Mouse (Mus musculus) lung, postnatal 14 days (tissue): Measurements from ENCODE around the gene Mlana.

Experiments
- DNase-seq: peaks from one replicate; pipeline ENCODE4 v3.0.0; 2021

Gene Mlana

DNA sequence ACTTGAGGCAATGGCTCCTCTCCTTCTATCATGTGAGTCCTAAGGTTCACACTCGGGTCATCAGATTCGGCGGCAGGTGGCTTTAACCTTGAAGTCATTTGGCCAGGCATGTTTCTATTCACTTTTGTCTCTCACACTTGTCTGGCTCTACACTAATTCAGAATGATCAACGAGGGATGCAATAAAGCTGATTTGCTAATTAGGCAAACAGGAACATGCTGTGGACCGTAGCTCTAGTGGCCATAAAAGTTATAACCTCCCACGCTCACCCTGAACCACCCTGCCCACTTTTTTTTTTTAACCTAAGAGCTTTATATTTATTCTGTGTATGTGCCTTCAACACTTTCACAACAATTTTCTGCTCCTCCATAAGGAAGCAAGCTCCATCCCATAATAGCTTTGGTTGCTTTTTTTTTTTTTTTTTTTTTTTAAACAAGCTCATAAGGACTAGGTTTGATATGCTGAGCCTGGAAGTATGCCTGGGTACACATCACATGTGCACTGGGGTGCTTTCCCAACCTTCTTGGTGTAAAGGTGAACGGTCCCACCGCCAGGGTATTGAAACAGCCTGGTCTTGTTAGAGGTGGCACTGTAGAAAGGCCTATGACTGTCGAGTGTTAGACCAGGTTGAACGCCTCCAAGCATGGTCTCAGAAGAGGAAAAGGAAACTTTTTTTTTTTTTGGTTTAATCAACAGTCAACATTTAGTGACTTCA, 21.0 kb upstream of the Mlana start:
- DNase-seq: no peak

DNA sequence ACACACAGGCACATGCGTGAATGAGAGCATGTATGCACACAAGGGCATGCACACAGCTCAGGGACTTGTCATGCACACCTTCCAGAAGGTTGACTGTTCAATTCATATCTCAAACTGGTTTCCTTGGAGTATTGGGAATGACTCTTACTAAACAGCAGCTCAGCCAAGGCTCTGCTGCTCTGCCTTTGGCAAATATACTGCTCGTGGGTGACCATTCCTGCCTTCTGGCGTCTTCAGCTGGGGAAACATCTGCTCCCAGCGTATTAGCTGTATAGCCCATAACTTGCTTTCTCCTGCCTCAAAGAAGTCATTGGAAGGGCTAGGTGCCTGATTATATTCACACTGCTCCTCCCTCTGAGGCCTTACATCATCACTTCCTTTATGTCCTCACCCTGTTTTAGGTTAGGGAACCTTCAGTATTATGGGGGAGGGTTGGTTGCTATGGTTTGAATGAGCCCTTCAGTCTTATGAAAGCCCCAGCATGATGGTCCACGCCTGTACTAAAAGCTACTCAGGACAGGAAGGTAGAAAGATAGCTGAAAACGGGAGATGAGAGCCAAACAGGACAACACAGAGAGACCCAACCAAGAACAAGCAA, 19.3 kb upstream of the Mlana start:
- DNase-seq: no peak

DNA sequence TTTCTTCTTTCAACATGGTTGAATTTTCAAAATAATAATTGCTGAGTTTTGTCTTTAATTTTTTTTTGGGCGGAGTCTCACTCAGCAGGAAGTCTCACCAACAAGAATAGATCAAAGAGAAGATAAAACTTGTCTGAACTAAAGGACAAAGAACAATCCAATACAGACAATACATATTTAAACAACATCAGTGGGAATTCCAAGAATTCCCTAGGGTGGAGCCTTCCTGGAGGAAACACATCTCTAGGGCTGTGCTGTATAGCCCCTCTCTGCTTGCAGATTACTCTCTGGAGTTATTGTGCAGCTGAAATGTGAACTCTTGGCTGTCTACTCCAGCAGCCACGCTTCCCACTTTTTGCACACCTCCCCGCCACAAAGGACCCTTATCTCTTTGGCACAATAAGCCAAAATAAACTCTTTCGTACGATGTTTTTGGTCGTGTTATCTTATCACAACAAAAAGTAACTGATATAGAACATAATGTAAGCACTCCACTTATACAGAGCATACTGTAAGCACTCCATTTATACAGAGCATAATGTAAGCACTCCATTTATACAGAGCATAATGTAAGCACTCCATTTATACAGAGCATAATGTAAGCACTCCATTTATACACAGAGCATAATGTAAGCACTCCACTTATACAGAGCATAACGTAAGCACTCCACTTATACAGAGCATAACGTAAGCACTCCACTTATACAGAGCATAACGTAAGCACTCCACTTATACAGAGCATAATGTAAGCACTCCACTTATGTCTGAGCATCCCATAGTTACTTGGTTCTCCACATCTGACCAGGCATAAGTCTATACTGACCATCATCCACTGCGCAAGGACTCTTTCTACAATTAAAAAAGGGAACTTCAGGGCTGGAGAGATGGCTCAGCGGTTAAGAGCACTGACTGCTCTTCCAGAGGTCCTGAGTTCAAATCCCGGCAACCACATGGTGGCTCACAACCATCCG, 17.2 kb upstream of the Mlana start:
- no peak for DNase-seq

DNA sequence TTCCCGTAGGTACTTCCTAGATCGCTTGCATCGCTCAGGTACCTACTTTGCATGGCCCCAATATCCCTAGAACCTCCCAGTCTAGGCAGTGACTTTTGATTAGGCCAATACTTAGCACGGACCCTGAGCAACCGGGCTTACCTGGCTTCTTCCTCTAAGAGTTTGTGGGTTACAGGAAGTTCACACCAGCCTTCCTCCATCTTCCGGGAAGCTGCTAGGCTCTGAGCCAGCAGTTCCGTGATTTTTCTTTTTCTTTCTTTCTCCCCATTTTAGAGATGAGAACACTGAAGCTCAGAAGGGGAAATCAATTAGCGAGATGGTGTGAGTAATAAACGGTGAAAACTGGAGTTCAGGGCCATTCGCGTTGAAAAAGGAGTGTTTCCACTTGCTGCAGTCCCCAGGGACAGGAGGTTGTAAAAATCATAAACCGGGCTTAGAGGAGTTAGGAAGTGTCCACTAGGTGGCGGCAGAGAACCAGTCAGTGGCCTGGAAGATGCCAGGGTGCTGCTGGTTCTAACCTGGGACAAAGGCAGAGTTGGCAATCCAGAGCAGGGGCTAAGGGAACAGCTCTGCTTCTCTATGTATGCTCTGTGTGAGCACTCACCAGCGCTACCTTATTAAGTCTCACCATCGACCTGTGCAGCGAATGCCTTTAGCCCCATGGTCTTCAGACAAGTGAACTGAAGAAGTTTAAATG, 13.6 kb upstream of the Mlana start:
- peak; percentile 86 for DNase-seq

DNA sequence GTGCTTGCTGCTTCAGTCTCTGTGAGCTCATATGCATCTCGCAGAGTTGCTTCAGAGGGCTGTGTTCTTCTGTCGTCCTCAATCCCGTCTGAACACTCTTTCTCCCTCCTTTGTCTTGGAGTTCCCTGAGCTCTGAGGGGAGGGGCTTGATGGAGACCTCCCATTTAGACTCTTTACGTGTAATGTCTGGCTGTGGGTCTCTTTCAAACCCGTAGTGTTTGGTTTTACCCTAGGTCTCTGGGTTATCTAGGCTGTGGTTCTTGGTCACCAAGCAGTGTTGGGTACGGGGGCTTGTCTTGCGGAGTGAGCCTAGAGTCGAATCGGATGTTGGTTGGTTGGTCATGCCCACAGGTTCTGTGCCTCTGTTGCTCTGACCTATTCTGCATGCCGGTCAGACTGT, 2.6 kb upstream of the Mlana start:
- no peak for DNase-seq

DNA sequence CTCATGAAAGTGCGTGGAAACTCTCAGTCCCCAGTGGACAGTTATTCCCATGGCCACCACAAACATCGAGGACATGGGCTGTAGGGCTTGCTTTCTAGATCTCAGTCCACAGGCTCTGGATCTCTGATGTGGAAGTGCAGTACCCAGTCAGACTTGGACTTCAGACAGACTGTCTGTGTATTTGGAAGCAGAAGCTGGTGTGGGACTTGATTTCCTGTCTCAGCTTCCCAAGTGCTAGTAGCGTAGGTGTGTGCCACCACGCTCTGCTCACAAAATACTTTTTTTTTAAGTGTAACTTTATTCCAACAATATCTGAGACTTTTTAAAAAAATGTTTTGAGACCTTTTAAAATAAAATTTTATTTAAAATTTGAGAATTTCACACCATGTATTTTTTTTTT, 1.3 kb upstream of the Mlana start:
- no peak for DNase-seq

DNA sequence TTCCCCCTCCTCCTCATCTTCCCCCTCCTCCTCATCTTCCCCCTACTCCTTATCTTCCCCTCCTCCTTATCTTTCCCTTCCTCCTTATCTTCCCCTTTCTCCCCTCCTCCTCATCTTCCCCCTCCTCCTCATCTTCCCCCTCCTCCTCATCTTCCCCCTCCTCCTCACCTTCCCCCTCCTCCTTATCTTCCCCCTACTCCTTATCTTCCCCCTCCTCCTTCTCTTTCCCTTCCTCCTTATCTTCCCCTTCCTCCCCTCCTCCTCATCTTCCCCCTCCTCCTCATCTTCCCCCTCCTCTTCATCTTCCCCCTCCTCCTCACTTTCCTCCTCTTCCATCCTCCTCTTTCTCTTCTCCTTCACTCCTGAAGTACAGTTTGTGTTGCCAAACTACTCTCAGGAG, 784 bp upstream of the Mlana start:
- no peak for DNase-seq

DNA sequence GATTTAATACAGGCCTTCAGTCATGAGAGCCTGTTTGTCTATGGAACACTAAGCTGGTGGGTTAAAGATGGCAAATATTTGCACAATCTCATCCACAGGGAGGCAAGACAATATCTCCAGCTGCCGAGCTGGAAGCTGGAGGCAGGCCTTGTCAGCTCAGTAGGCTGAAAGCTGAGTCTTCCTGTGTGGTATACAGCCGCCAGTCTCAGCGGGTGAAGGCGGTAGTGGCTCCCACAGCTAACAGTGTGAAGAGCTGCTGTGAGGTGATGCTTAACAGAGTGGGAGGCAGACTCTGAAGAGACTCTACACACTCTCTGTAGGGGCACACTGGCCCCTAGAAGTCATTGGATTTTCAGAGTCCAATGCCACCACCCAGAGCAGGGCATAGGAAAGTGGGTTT, 4.1 kb downstream of the Mlana start:
- DNase-seq: no peak

DNA sequence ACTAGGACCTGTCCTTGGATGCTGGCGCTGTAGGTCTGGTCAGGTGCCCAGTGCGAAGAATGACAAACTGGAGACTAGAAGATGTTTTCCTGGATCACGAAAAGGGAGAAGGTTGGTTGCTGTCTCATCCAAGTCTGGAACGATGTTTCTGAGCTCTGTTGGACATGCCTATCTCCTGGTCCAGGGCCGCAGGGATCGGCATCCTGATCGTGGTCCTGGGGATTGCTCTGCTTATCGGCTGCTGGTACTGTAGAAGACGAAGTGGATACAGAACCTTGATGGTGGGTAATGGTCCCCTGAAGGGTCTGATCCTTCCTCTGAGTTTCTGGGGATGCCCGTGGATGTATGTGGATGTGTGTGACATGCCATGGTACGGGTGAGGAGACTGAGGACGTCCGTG, 6.8 kb downstream of the Mlana start:
- no peak for DNase-seq

DNA sequence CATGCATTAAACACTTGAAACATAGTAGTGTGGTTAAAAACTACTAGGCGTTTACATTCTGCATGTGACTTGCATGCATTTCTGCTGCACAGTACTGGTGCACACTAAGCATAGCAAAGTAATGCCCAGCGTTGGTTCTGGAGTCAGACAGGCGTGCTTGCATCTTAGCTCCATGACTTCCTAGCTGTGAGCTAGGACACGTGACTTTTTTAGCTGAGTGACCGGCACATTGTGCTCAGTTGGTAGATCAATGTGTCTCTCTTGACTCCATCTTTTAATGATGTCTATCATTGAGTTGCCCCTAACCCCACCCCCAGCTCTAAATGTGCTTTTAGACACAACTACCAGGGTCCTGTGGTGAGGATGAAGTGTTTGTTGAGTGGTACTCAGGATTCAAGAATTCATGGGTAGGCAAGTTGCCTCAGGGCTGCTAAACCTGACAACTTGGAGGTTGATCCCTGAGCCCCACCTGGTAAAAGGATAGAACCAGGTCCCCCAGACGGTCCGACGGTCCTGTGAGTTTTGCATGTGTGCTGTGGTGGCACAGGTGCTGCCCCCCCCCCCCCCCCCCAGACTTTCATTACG, 9.8 kb downstream of the Mlana start:
- DNase-seq: no peak

DNA sequence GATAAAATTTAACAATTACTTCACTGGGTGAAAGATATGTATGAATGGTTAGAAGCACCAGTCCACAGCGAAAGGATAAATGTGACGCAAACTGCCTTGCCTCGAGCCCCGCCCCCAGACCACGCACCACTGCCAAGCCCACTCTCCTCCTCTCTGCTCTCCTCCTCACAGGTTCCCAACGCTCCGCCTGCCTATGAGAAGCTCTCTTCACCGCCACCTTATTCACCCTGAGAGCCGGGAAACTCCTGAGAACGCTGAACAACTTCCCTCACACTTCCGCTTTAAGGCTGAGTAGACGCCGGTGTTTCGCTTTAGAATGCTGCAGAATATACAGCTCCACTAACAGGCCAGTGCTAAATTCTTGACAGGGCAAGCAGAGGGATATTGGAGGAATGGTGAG, 10.4 kb downstream of the Mlana start:
- DNase-seq: peak; percentile 11

DNA sequence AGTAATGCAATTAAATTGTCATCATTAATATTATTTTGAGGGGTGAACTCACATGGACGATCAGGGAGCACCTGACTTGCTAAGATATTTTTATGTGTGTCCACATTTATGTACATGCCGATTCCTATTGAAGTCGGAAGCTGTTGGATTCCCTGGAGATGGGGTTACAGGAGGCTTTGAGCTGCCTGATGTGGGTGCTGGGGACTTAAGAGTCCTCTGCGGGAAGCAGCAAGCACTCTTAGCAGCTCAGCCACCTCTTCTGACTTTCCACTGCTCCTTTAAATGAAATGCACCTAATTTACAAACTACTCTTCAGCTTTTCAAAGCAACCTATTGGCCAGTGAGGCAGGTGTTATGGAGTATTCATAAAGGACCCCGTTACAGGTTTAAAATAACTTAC, 10.8 kb downstream of the Mlana start:
- no peak for DNase-seq

DNA sequence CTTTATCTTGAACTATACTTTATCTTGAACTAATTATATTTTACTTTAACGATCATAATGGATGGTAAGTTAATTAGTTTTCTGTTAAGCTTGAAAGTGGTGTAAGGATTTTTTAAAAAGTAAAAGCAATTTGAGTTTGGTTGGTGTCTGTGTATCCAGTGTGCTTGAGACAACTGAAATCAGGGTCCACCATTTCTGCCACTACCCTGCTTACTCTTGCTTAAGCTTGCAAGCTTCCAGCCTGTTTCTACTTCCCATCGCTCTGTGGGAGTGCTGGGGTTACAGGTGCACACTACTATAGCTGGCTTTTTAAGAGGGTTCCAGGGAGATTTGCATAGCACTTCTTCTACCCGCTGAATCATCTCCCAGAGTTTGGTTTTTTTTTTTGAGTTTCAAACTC, 11.8 kb downstream of the Mlana start:
- no peak for DNase-seq

DNA sequence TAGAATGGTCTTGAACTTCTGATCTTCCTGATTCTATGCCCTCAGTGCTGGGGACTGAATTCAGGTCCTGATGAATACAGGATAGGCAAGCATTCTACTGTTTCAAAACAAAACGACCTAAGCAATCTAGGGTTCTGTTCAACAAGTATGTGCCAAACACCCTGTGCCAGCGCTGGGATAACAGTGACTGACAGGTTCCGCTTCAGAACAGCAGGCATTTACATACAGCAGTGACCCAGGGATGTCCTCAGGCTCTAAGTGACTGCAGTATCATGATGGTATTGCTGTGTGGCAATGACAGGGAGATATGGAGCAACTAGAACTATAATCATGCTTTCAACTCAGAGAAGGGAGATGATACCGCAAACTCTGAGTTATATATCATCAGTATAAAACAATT, 15.8 kb downstream of the Mlana start:
- no peak for DNase-seq

DNA sequence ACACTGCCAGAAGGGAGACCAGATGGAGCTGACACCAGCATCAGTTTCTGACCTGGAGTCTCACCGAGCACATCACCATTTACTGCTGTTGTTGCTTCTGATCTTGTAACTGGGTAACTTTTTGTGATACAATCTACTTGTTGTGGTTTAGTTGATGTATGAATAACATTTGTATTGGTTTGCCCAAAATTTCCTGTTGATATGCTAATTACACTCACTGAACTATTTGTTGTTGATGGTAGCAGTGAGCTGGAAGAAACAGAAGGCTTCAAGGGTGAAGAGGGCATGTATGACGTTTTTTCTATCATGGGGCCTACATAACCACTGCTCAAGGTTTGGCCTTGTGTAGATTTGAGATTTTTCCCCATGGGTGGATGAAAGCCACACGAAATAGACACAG, 20.2 kb downstream of the Mlana start:
- no peak for DNase-seq

DNA sequence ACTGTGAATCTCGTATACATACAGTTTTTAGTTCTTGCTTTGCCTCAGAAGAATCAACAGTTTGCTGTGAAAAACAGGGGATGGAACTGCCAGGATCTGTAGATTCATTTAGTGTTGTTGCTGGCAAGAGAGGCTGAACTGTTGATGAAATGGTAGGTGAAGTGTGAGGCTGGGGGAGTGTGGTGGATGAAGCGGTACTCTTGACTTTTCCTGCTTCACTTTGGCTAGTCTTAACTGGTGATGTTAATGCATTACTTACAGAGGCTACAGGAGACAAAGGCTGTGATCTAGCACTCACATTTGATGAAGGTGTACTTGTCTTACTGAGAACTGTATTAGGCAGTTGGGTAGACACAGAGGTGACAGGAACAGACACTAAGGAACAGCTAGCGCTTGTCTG, 20.9 kb downstream of the Mlana start:
- DNase-seq: no peak

DNA sequence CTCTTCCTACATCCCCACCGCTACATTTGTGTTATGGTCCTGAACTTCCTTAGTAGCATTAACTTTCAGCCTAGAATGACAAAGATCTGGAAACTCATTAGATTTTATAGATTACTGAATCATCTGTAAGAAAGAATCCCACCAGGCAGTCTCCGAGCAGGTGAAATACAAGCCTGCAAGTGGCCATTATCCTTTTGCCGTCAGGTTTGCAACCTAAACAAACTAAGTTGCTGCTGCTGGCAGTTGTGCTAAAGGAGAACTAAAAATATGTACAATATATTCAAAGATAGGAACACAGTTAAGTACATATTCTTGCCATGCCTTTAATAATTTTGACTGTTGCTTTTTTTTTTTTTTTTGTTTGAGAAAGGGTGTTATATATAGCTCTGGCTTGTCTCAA, 37.8 kb downstream of the Mlana start:
- DNase-seq: no peak

DNA sequence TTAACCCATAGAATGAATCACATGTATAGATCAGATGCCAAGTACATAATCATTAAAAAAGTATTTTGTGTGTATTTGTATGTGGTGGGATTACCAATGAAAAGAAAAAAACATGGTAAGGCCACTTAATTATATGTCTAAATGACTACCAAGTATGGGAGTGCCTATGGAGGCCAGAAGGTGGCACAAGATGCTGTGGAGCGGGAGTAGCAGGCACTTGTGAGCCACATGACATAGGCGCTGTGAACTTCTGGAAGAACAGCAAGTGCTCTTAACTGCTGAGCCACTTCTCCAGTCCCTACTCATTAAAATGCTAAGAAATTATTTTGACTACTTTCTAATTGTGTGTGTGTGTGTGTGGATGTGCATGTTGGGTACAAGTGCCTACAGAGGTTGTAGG, 42.0 kb downstream of the Mlana start:
- peak; percentile 2 for DNase-seq

DNA sequence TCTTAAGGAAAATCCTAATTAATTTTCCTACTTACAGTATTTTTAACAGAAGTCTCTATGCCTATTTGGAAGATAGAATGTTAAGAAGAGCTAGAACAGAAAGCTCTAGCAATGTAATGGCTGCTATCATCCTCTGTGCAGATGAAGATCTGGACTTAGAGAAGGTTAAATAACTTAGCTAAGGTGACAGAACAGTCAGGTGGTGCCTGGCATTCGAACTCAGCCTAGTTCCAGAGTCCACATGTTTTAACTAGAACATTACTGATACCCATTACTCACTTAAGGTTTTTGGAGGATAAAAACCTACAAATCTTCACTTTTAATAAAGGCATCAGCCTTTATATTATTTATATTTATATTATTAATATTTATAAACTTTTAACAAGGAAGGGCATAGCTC, 43.0 kb downstream of the Mlana start:
- DNase-seq: no peak

DNA sequence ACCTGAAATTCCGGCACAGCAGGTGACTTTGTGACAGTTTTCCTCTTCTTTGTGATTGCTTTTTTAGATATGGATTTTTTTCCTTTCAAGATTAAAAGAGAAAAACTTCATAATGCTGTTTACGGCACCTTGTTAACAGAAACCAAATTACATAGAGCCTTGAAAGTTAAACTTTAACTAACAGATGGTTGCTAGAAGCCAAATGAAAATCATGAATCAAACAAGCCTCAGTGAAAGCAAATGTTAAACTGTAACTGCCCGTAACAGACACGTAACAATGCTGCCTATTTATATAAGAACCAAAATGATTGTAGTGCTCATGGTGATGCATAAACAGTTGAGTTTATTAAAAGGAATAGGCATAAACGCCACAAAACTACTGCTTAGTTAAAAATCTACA, 45.9 kb downstream of the Mlana start:
- no peak for DNase-seq

DNA sequence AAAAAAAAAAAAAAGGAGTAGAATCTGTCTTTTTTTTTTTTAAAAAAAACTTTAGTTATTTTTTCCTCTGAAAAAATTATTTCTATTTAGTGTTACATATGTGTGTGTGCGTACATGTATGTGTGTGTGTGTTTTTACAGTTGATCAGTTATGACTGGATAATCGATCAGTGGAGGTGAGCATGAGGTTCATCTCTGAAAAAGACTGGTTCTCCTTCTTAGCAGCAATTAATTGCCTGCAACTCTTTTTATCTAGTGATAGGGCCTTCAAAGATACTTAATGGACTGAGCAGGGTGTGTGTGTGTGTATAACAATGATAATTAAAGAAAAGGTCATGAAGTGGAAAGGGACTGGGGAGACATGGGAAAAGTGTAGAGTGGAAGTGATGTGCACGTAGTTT, 53.4 kb downstream of the Mlana start:
- no peak for DNase-seq

DNA sequence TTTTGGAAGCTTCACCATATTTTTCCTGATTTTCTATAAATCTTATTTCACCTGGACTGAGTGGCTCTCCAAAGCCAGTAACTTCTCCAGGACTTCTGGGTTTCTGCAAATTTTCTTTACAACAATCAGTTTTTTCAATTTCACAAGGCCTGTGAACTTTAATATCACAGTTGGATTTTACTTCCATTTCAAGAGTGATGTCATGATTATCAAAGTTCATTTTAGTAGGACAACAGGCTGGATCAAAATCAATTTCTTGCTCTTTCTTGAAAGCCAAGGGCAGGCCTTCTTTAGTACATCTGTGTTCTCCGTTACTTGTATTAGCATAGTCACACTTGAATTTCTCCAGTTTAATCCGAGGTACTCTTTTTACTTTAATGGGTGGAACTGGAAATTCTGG, 56.3 kb downstream of the Mlana start:
- no peak for DNase-seq
